Mouse (Mus musculus) heart, embryonic 16.5 days (tissue): Measurements from ENCODE around the gene Foxo3. TPM values are rescaled to one million over a fixed set of nuclear protein-coding genes. Genes with fewer than 3 reads are reported as not detected.

Experiments
- ATAC-seq: fragments of 200-750 bp; cut with Nextera tagmentation; replicated peaks from 2 replicates; pipeline ENCODE4 v1.8.0; 2017; ENCODE audit warnings: moderate number of reproducible peaks; ENCODE audit not compliant: insufficient read depth, low FRiP score; ENCODE audit errors: extremely low read depth
- H3K27ac ChIP-seq: fragments of 300-500 bp; sonication (generic); 2 replicates; pipeline ENCODE4 v1.5.1; 2014; ENCODE audit warnings: mild to moderate bottlenecking, low read length, control low read depth, moderate library complexity
- H3K27me3 ChIP-seq: fragments of 300-500 bp; sonication (generic); 2 replicates; pipeline ENCODE4 v1.6.1; 2014; ENCODE audit warnings: low read length, mixed read lengths; ENCODE audit not compliant: control insufficient read depth, insufficient read depth
- H3K36me3 ChIP-seq: fragments of 300-500 bp; sonication (generic); 2 replicates; pipeline ENCODE4 v1.6.1; 2014; ENCODE audit not compliant: control insufficient read depth, insufficient read depth
- H3K4me1 ChIP-seq: fragments of 300-500 bp; sonication (generic); 2 replicates; pipeline ENCODE4 v1.6.1; 2014; ENCODE audit warnings: low read length, mixed read lengths; ENCODE audit not compliant: control insufficient read depth, insufficient read depth
- H3K4me2 ChIP-seq: fragments of 300-500 bp; sonication (generic); 2 replicates; pipeline ENCODE4 v1.6.1; 2014; ENCODE audit warnings: low read depth, mild to moderate bottlenecking, control low read depth, low read length
- H3K4me3 ChIP-seq: fragments of 300-500 bp; sonication (generic); 2 replicates; pipeline ENCODE4 v1.5.1; 2014; ENCODE audit warnings: mild to moderate bottlenecking, control low read depth, low read length
- H3K9ac ChIP-seq: fragments of 300-500 bp; sonication (generic); 2 replicates; pipeline ENCODE4 v1.6.1; 2014; ENCODE audit warnings: low read length, control low read depth
- H3K9me3 ChIP-seq: fragments of 300-500 bp; sonication (generic); replicated peaks from 2 replicates; pipeline ENCODE4 v1.6.1; 2016; ENCODE audit warnings: low read length; ENCODE audit not compliant: control insufficient read depth
- WGBS: fragments of 180-500 bp; shearing (Covaris S2); extraction: QIAGEN DNeasy Blood & Tissue Kit; methylation state at CpG from one replicate; pipeline ENCODE4 v1.1.7; 2014; 5-methylcytosine and 5-hydroxymethylcytosine counted together
- polyA plus RNA-seq: library from polyadenylated mRNA; unstranded; fragments of >200 nt; fragmentation: Nextera tagmentation; extraction: Ambion mirVana; gene quantifications from 2 replicates; pipeline ENCODE4 v1.2.1, GENCODE M21; 2015

The Foxo3 gene
- polyA plus RNA-seq, 1 experiment from 2014 or later, result 5.5 TPM

GRCm38 (mm10) chr10:42194784-42195183 is 81.8 kb downstream of the Foxo3 start:
- Histone ChIP-seq H3K36me3 (peaks cover 18% of the 10 kb centered on the region), H3K4me3 (no peak overlapping the region), H3K27me3 (no peaks in the 10 kb centered on the region), H3K4me2 (no peak overlapping the region), H3K4me1 (peaks cover 32% of the 10 kb centered on the region), H3K9ac (no peak overlapping the region), H3K27ac (no peak overlapping the region), H3K9me3 (peaks cover 7% of the 10 kb centered on the region)
- ATAC-seq, result no peak
- WGBS, result 86% methylated on average over 6 of the region's 6 CpGs

- Histone ChIP-seq H3K27ac (no peak overlapping the region), H3K9ac (no peak overlapping the region), H3K4me1 (peaks cover 32% of the 10 kb centered on the region), H3K36me3 (peaks cover 18% of the 10 kb centered on the region), H3K9me3 (peaks cover 7% of the 10 kb centered on the region), H3K4me2 (no peak overlapping the region), H3K4me3 (no peak overlapping the region), H3K27me3 (no peaks in the 10 kb centered on the region)
- 79% methylated on average over 4 of the region's 4 CpGs for WGBS
- no peak for ATAC-seq
Observed at GRCm38 (mm10) chr10:42193981-42194380, 82.6 kb downstream of the Foxo3 start.

GRCm38 (mm10) chr10:42192951-42193350 is 83.6 kb downstream of the Foxo3 start:
- WGBS, result 31% methylated on average over 6 of the region's 6 CpGs
- peaks cover 31% of the 10 kb centered on the region for H3K4me1 ChIP-seq

GRCm38 (mm10) chr10:42189674-42190434 is 86.7 kb downstream of the Foxo3 start:
- no peak for ATAC-seq
- H3K4me3 ChIP-seq, result no peak overlapping the region
- no peak overlapping the region for H3K4me2 ChIP-seq
- 0 out of 2 replicates have a peak, but pooled peaks cover 9% of the 10 kb centered on the region for H3K36me3 ChIP-seq
- no peak overlapping the region for H3K9ac ChIP-seq
- H3K9me3 ChIP-seq, result no peaks in the 10 kb centered on the region
- no peaks in the 10 kb centered on the region for H3K27me3 ChIP-seq
- no peak overlapping the region for H3K27ac ChIP-seq
- WGBS, result 59% methylated on average over 13 of the region's 13 CpGs
- peaks cover 26% of the 10 kb centered on the region for H3K4me1 ChIP-seq

More at GRCm38 (mm10) chr10:42192951-42193350, 83.6 kb downstream of the Foxo3 start:
- Histone ChIP-seq H3K4me3 (no peak overlapping the region), H3K27me3 (no peaks in the 10 kb centered on the region), H3K9me3 (peaks cover 7% of the 10 kb centered on the region), H3K27ac (no peak overlapping the region), H3K36me3 (peaks cover 18% of the 10 kb centered on the region), H3K9ac (no peak overlapping the region), H3K4me2 (no peak overlapping the region)
- no peak for ATAC-seq

GRCm38 (mm10) chr10:42189037-42189436 is 87.5 kb downstream of the Foxo3 start:
- 56% methylated on average over 8 of the region's 8 CpGs for WGBS
- Histone ChIP-seq H3K4me2 (no peak overlapping the region), H3K4me3 (no peak overlapping the region), H3K36me3 (peaks cover 15% of the 10 kb centered on the region; the same call in 1 of the 2 replicates), H3K9ac (no peak overlapping the region), H3K9me3 (no peaks in the 10 kb centered on the region), H3K27ac (no peak overlapping the region), H3K4me1 (peaks cover 23% of the 10 kb centered on the region), H3K27me3 (no peaks in the 10 kb centered on the region)
- no peak for ATAC-seq

- no peak overlapping the region for H3K4me2 ChIP-seq
- H3K4me1 ChIP-seq, result peaks cover 23% of the 10 kb centered on the region
- peaks cover 18% of the 10 kb centered on the region; the same call in 1 of the 2 replicates for H3K36me3 ChIP-seq
- H3K9me3 ChIP-seq, result no peaks in the 10 kb centered on the region
- H3K27ac ChIP-seq, result no peak overlapping the region
- H3K4me3 ChIP-seq, result no peak overlapping the region
- no peak for ATAC-seq
- 60% methylated on average over 9 of the region's 9 CpGs for WGBS
- no peak overlapping the region for H3K9ac ChIP-seq
- no peaks in the 10 kb centered on the region for H3K27me3 ChIP-seq
Observed at GRCm38 (mm10) chr10:42188091-42188490, 88.5 kb downstream of the Foxo3 start.

GRCm38 (mm10) chr10:42186941-42187401 is 89.6 kb downstream of the Foxo3 start:
- Histone ChIP-seq H3K4me3 (no peak overlapping the region), H3K27me3 (no peaks in the 10 kb centered on the region), H3K9me3 (no peaks in the 10 kb centered on the region), H3K27ac (no peak overlapping the region), H3K4me2 (no peak overlapping the region), H3K9ac (no peak overlapping the region), H3K4me1 (peaks cover 23% of the 10 kb centered on the region), H3K36me3 (peaks cover 18% of the 10 kb centered on the region; the same call in 1 of the 2 replicates)
- no peak for ATAC-seq
- 87% methylated on average over 9 of the region's 9 CpGs for WGBS

GRCm38 (mm10) chr10:42180333-42180732 is 96.2 kb downstream of the Foxo3 start:
- H3K36me3 ChIP-seq, result peaks cover 12% of the 10 kb centered on the region; the same call in 1 of the 2 replicates
- no peaks in the 10 kb centered on the region for H3K27me3 ChIP-seq
- no peak for ATAC-seq
- peaks cover 5% of the 10 kb centered on the region; the same call in 1 of the 2 replicates for H3K4me1 ChIP-seq
- no peak overlapping the region for H3K4me3 ChIP-seq
- H3K27ac ChIP-seq, result no peak overlapping the region
- no peak overlapping the region for H3K9ac ChIP-seq
- H3K4me2 ChIP-seq, result no peak overlapping the region
- 48% methylated on average over 8 of the region's 8 CpGs for WGBS
- no peaks in the 10 kb centered on the region for H3K9me3 ChIP-seq

GRCm38 (mm10) chr10:42178751-42179150 is 97.8 kb downstream of the Foxo3 start:
- 0 out of 2 replicates have a peak, but pooled peaks cover 3% of the 10 kb centered on the region for H3K36me3 ChIP-seq
- peaks cover 5% of the 10 kb centered on the region; the same call in 1 of the 2 replicates for H3K4me1 ChIP-seq
- no peaks in the 10 kb centered on the region for H3K27me3 ChIP-seq
- WGBS, result 90% methylated on average over 11 of the region's 11 CpGs
- no peaks in the 10 kb centered on the region for H3K9me3 ChIP-seq
- H3K27ac ChIP-seq, result no peak overlapping the region
- ATAC-seq, result no peak
- no peak overlapping the region for H3K4me3 ChIP-seq
- H3K4me2 ChIP-seq, result no peak overlapping the region
- no peak overlapping the region for H3K9ac ChIP-seq
